Mouse (Mus musculus) forebrain, embryonic 15.5 days (tissue): ENCODE measurements at regions not wholly inside any gene's neighbourhood (a gene's known extent, or its start where the extent isn't known, plus 50 kb on each side); places are given as distances from the start of the nearest gene placed in this dataset.

Source experiments
- ATAC-seq: fragments of 200-750 bp; cut with Nextera tagmentation; replicated peaks from 2 replicates; pipeline ENCODE4 v1.8.0; 2017; ENCODE audit warnings: mild to moderate bottlenecking, moderate TSS enrichment, moderate library complexity
- H3K27ac ChIP-seq: fragments of 300-500 bp; sonication (generic); replicated peaks from 2 replicates; pipeline ENCODE4 v1.5.1; 2015; ENCODE audit warnings: mild to moderate bottlenecking, inconsistent platforms
- H3K27me3 ChIP-seq: fragments of 300-500 bp; sonication (generic); 2 replicates; pipeline ENCODE4 v1.6.1; 2015; ENCODE audit warnings: inconsistent platforms
- H3K36me3 ChIP-seq: fragments of 300-500 bp; sonication (generic); 2 replicates; pipeline ENCODE4 v1.6.1; 2015; ENCODE audit warnings: mild to moderate bottlenecking, inconsistent platforms
- H3K4me1 ChIP-seq: fragments of 300-500 bp; sonication (generic); 2 replicates; pipeline ENCODE4 v1.6.1; 2015; ENCODE audit warnings: inconsistent platforms
- H3K4me2 ChIP-seq: fragments of 300-500 bp; sonication (generic); replicated peaks from 2 replicates; pipeline ENCODE4 v1.6.1; 2015; ENCODE audit warnings: mild to moderate bottlenecking, inconsistent platforms
- H3K4me3 ChIP-seq: fragments of 300-500 bp; sonication (generic); 2 replicates; pipeline ENCODE4 v1.5.1; 2015; ENCODE audit warnings: mild to moderate bottlenecking, inconsistent platforms
- H3K9ac ChIP-seq: fragments of 300-500 bp; sonication (generic); replicated peaks from 2 replicates; pipeline ENCODE4 v1.6.1; 2015; ENCODE audit warnings: mild to moderate bottlenecking, inconsistent platforms
- H3K9me3 ChIP-seq: fragments of 300-500 bp; sonication (generic); 2 replicates; pipeline ENCODE4 v1.6.1; 2016; ENCODE audit warnings: inconsistent platforms
- WGBS: fragments of 180-500 bp; shearing (Covaris S2); methylation state at CpG from one replicate; pipeline ENCODE4 v1.1.7; 2015; ENCODE audit warnings: mixed read lengths; 5-methylcytosine and 5-hydroxymethylcytosine counted together

- 79% methylated on average over 10 of the region's 10 CpGs for WGBS
- Histone ChIP-seq H3K36me3 (no peaks in the 10 kb centered on the region), H3K4me3 (no peak overlapping the region), H3K9me3 (no peaks in the 10 kb centered on the region), H3K4me1 (no peaks in the 10 kb centered on the region; the same call in 1 of the 2 replicates), H3K27ac (no peak overlapping the region), H3K4me2 (no peak overlapping the region), H3K27me3 (no peaks in the 10 kb centered on the region), H3K9ac (no peak overlapping the region)
- no peak for ATAC-seq
Measured at GRCm38 (mm10) chr14:118374819-118375520, 108.2 kb downstream of the Gm9376 start.

DNA sequence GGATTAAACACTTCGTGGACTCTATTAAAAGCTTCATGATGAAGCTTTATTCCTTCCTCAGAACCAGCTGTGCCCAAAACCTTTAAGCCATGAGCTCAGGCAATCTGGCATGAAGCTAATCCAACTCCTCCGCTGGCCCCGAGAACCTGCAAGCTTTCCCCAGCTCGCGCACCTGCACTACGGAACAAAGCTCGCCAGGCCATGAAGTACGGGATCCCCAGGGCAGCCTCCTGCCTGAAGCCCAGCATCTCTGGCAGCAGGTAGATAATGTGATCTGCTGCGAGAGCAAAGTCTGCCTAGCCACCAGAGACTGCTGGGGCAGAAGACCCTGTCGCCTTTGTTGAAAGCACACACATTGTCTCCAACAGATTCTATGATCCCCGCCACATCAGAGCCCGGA lies 108.9 kb downstream of the Gm9376 start:
- no peaks in the 10 kb centered on the region for H3K4me1 ChIP-seq
- H3K9ac ChIP-seq, result no peak overlapping the region
- 97% methylated on average over 12 of the region's 12 CpGs for WGBS
- no peak for ATAC-seq
- H3K27me3 ChIP-seq, result no peaks in the 10 kb centered on the region
- no peak overlapping the region for H3K27ac ChIP-seq
- H3K4me2 ChIP-seq, result no peak overlapping the region
- no peak overlapping the region for H3K4me3 ChIP-seq
- no peaks in the 10 kb centered on the region for H3K36me3 ChIP-seq
- no peaks in the 10 kb centered on the region for H3K9me3 ChIP-seq

GRCm38 (mm10) chr14:118379624-118380023 lies 112.9 kb downstream of the Gm9376 start:
- ATAC-seq, result no peak
- no peaks in the 10 kb centered on the region for H3K27me3 ChIP-seq

DNA sequence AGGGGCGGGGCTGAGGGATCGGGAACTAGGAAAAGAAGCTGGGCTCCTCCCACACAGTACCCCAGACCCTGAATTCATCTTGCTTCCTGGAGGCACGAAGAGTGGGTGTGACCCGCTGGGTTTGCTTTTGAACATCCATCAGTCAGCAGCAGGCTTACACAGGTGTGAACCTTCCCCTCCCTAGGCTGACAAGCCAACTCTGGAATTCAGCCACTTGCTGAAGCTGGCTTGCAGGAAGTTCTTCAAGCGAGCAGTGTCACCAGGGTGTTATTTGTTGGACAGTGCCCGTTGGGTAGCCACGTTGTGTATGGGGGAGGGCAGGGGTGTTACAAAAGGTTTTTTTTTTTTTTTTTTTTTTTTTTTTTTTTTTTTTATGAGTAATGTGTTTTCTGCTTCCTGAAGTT lies 118.8 kb downstream of the Gm9376 start:
- H3K9ac ChIP-seq, result no peak overlapping the region
- WGBS, result 23% methylated on average over 7 of the region's 7 CpGs
- peak overlapping the region; percentile 28 for H3K4me2 ChIP-seq

More at GRCm38 (mm10) chr14:118379624-118380023, 112.9 kb downstream of the Gm9376 start:
- Histone ChIP-seq H3K27ac (no peak overlapping the region), H3K9me3 (no peaks in the 10 kb centered on the region), H3K4me2 (no peak overlapping the region), H3K36me3 (no peaks in the 10 kb centered on the region), H3K4me1 (no peaks in the 10 kb centered on the region), H3K9ac (no peak overlapping the region), H3K4me3 (no peak overlapping the region)
- WGBS, result 19% methylated on average over 8 of the region's 8 CpGs

GRCm38 (mm10) chr14:118388061-118388460 lies 121.3 kb downstream of the Gm9376 start:
- Histone ChIP-seq H3K4me1 (no peaks in the 10 kb centered on the region), H3K4me3 (no peak overlapping the region), H3K9me3 (no peaks in the 10 kb centered on the region), H3K4me2 (no peak overlapping the region), H3K27me3 (no peaks in the 10 kb centered on the region), H3K27ac (no peak overlapping the region), H3K9ac (no peak overlapping the region), H3K36me3 (no peaks in the 10 kb centered on the region)
- no peak for ATAC-seq
- WGBS, result 72% methylated on average over 15 of the region's 15 CpGs

More for the DNA sequence above, 118.8 kb downstream of the Gm9376 start:
- H3K4me1 ChIP-seq, result no peaks in the 10 kb centered on the region
- H3K27ac ChIP-seq, result no peak overlapping the region
- no peaks in the 10 kb centered on the region for H3K27me3 ChIP-seq
- no peaks in the 10 kb centered on the region for H3K36me3 ChIP-seq
- no peak overlapping the region for H3K4me3 ChIP-seq
- no peak for ATAC-seq
- no peaks in the 10 kb centered on the region for H3K9me3 ChIP-seq

DNA sequence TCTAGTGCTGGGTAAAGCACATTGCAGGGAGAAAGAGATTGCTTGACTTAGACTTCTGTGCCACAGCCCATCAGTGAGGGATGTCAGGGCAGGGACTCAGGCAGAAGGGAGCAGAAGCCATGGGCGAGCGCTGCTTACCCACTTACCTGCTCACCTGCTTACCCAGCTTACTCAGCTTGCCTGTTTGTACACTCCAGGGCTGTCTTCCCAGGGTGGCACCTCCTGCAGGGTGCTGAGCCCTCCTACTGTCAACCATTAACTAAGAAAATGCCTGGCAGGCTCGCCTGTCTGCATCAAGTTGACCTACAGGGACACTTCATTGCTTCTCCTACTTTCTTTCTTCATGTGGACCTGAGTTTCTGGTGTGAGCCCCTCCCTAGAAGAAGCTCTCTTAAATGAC lies 124.0 kb downstream of the Gm9376 start:
- Histone ChIP-seq H3K36me3 (no peaks in the 10 kb centered on the region), H3K4me3 (no peak overlapping the region), H3K4me2 (no peak overlapping the region), H3K27ac (no peak overlapping the region), H3K4me1 (no peaks in the 10 kb centered on the region), H3K27me3 (no peaks in the 10 kb centered on the region), H3K9ac (no peak overlapping the region), H3K9me3 (no peaks in the 10 kb centered on the region)
- no peak for ATAC-seq
- 84% methylated on average over 3 of the region's 3 CpGs for WGBS

DNA sequence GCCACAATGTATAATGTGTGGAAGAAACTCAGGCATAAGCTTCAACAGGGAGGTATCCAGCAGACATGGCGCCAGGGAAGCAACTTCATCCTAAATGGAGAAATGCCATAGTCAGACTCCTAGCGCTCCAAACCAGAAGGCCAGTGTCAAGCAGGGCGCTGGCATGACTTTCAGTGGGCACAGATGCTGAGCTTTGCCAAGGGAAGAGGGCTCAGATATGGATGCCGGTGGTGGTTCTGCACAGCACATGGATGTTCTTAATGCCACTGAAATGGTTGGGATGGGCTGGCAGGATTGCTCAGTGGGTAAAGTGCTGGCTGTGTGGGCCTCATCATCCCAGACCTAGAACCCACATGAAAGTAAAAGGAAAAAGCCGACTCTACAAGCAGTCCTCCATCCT lies 124.8 kb downstream of the Gm9376 start:
- Histone ChIP-seq H3K27ac (no peak overlapping the region), H3K36me3 (no peaks in the 10 kb centered on the region), H3K27me3 (no peaks in the 10 kb centered on the region), H3K4me3 (no peak overlapping the region), H3K9ac (no peak overlapping the region), H3K9me3 (no peaks in the 10 kb centered on the region), H3K4me1 (no peaks in the 10 kb centered on the region), H3K4me2 (no peak overlapping the region)
- no peak for ATAC-seq
- 96% methylated on average over 5 of the region's 5 CpGs for WGBS

DNA sequence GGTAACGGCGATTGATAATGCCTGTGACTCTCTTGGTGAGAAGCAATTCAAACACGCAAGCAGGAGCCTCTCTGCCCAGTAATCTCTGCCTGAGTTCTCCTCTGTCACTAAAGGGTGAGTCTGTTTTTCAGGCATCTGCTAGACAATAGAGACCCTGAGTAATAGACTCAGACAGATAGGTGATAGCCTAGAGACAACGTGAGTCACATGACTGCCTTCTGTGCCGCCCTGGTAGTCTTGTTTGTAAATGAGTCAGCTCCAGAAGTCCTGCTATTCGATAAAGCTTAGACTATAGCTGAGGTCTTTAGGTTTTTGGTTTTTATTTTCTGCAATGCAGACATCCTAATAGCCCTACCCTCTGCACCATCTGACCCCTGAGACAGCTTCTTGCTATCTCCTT lies 126.9 kb downstream of the Gm9376 start:
- Histone ChIP-seq H3K9me3 (no peaks in the 10 kb centered on the region), H3K27ac (no peak overlapping the region), H3K36me3 (no peaks in the 10 kb centered on the region), H3K4me1 (no peaks in the 10 kb centered on the region), H3K9ac (no peak overlapping the region), H3K4me3 (no peak overlapping the region), H3K4me2 (no peak overlapping the region), H3K27me3 (no peaks in the 10 kb centered on the region)
- WGBS, result 61% methylated on average over 6 of the region's 6 CpGs
- no peak for ATAC-seq

DNA sequence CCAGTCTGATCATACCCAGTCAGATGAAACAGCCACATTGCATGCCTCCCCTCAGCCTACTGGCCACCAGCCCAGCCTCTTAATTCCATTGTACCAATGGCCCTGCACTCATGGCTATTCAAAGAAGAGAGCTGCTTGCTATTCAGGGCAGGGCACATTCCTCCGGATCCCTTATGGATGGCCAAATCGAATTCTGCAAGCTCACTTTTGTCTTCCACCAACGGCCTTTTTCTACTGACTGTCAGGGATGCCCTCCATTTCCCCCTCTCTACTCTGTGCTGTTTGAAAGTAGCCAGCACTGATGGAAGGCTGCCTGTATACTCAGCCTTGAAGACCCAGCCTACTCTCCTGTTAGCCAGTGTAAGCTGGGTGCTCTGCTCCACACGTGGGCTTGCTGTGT lies 147.5 kb downstream of the Gm9376 start:
- Histone ChIP-seq H3K9ac (no peak overlapping the region), H3K9me3 (no peaks in the 10 kb centered on the region), H3K4me1 (peaks cover 12% of the 10 kb centered on the region), H3K4me3 (no peak overlapping the region), H3K4me2 (no peak overlapping the region), H3K27ac (no peak overlapping the region), H3K36me3 (no peaks in the 10 kb centered on the region), H3K27me3 (0 out of 2 replicates have a peak, but pooled peaks cover 4% of the 10 kb centered on the region)
- peak; percentile 78 for ATAC-seq
- 9% methylated on average over 4 of the region's 4 CpGs for WGBS

- Histone ChIP-seq H3K4me1 (peaks cover 12% of the 10 kb centered on the region), H3K27me3 (0 out of 2 replicates have a peak, but pooled peaks cover 4% of the 10 kb centered on the region), H3K9ac (no peak overlapping the region), H3K4me3 (no peak overlapping the region), H3K27ac (no peak overlapping the region), H3K36me3 (no peaks in the 10 kb centered on the region), H3K9me3 (no peaks in the 10 kb centered on the region), H3K4me2 (no peak overlapping the region)
- ATAC-seq, result no peak
- WGBS, result 7% methylated on average over 7 of the region's 7 CpGs
Measured at GRCm38 (mm10) chr14:118416163-118416562, 149.4 kb downstream of the Gm9376 start.

GRCm38 (mm10) chr14:118419442-118420193 lies 152.9 kb downstream of the Gm9376 start:
- no peaks in the 10 kb centered on the region for H3K27me3 ChIP-seq
- H3K9me3 ChIP-seq, result no peaks in the 10 kb centered on the region

GRCm38 (mm10) chr14:118422351-118423001 lies 155.7 kb downstream of the Gm9376 start:
- H3K4me2 ChIP-seq, result peak overlapping the region; percentile 71
- no peaks in the 10 kb centered on the region for H3K36me3 ChIP-seq
- peak; percentile 83 for ATAC-seq
- WGBS, result under 1% methylated on average over 17 of the region's 17 CpGs
- peak overlapping the region; percentile 38 for H3K4me3 ChIP-seq
- peaks cover 10% of the 10 kb centered on the region for H3K4me1 ChIP-seq
- H3K27me3 ChIP-seq, result peaks cover 5% of the 10 kb centered on the region; the same call in 1 of the 2 replicates
- no peaks in the 10 kb centered on the region for H3K9me3 ChIP-seq
- H3K27ac ChIP-seq, result no peak overlapping the region
- H3K9ac ChIP-seq, result peak overlapping the region; percentile 45

More at GRCm38 (mm10) chr14:118419442-118420193, 152.9 kb downstream of the Gm9376 start:
- no peak for ATAC-seq
- H3K9ac ChIP-seq, result no peak overlapping the region
- no peaks in the 10 kb centered on the region for H3K36me3 ChIP-seq
- H3K4me3 ChIP-seq, result no peak overlapping the region
- no peak overlapping the region for H3K27ac ChIP-seq
- no peak overlapping the region for H3K4me2 ChIP-seq
- WGBS, result 91% methylated on average over 12 of the region's 12 CpGs
- peaks cover 16% of the 10 kb centered on the region for H3K4me1 ChIP-seq
